Mouse (Mus musculus): ENCODE results near the gene Fam102b. TPM values are rescaled to one million over a fixed set of nuclear protein-coding genes. Genes with fewer than 3 reads are reported as not detected.

The Fam102b gene
- polyA plus RNA-seq (2012; ENCODE audit: low replicate concordance), result 0.71 and 0.88 TPM in 2 replicates

GRCm38 (mm10) chr3:109027515-109027987 lies at the start of gene Fam102b:
Fam102b (minus strand) TSS chr3:109027607.

GRCm38 (mm10) chr3:108940001-108940633 lies 87.3 kb downstream of the Fam102b start, which contains the start of gene Gm9857:
Gm9857 (minus strand) TSS chr3:108940445.

GRCm38 (mm10) chr3:108939573-108939972 lies 87.8 kb downstream of the Fam102b start, which contains the start of gene Henmt1:
Henmt1 (plus strand) TSS chr3:108939873.

Other genes starting within 250 kb of the Fam102b start
- gene Stxbp3, start 187.1 kb downstream of the Fam102b start, polyA plus RNA-seq (2012; ENCODE audit: low replicate concordance), result 3.6 and 11.5 TPM in 2 replicates
- 0.07 and 0.15 TPM in 2 replicates for gene Fndc7, start 137.6 kb downstream of the Fam102b start, polyA plus RNA-seq (2012; ENCODE audit: low replicate concordance)
- gene Prpf38b, start 115.9 kb downstream of the Fam102b start, polyA plus RNA-seq (2012; ENCODE audit: low replicate concordance), result 70.2 and 97.9 TPM in 2 replicates
- gene Henmt1, start 87.7 kb downstream of the Fam102b start, polyA plus RNA-seq (2012; ENCODE audit: low replicate concordance), result not detected in 2 replicates
- gene Gm9857, start 87.2 kb downstream of the Fam102b start, polyA plus RNA-seq (2012; ENCODE audit: low replicate concordance), result not detected in 2 replicates
- gene Slc25a54, start 52.9 kb upstream of the Fam102b start, polyA plus RNA-seq (2012; ENCODE audit: low replicate concordance), result not detected in 2 replicates
- 7.7 and 10.2 TPM in 2 replicates for gene Slc25a24, start 95.5 kb upstream of the Fam102b start, polyA plus RNA-seq (2012; ENCODE audit: low replicate concordance)